Mouse (Mus musculus): ENCODE measurements around the gene Nlrp6. TPM values are rescaled to one million over a fixed set of nuclear protein-coding genes. Genes with fewer than 3 reads are reported as not detected.
"Not testable (repeated sequence)": the region's sequence is repeated elsewhere in the genome, so short reads cannot be mapped to it uniquely, and the experiment has no call there.

Nlrp6 gene
- total and polyA plus RNA-seq, 3 experiments, result 0.04 to 0.07 TPM; not detected in 1

GRCm38 (mm10) chr7:140961416-140961815, 40.7 kb downstream of the Nlrp6 start:
- H3K4me1 ChIP-seq (ENCODE audit: control insufficient read depth, insufficient read depth, low read length), result peaks cover 8% of the 10 kb centered on the region
- H3K36me3 ChIP-seq (ENCODE audit: control insufficient read depth, insufficient read depth, low read length), result peaks cover 3% of the 10 kb centered on the region; the same call in 1 of the 2 replicates
- no peak for TF ChIP-seq POLR2A (IDR thresholded peaks at IDR 0.05; ENCODE audit: insufficient read depth, low read depth, low read length)
- 90% methylated on average over 2 of the region's 2 CpGs for WGBS
- no peak overlapping the region for H3K4me3 ChIP-seq
- H3K27ac ChIP-seq, result no peak overlapping the region
- H3K79me2 ChIP-seq (replicated peaks; ENCODE audit: control insufficient read depth, insufficient read depth, low read length), result no peaks in the 10 kb centered on the region
- no peak for DNase-seq
- H3K9ac ChIP-seq (ENCODE audit: low read depth, low read length), result no peak overlapping the region
- H3K27me3 ChIP-seq (ENCODE audit: control insufficient read depth, insufficient read depth, low read length), result no peaks in the 10 kb centered on the region
- intact Hi-C loops (cut with DNase I), result no loop called here

DNA sequence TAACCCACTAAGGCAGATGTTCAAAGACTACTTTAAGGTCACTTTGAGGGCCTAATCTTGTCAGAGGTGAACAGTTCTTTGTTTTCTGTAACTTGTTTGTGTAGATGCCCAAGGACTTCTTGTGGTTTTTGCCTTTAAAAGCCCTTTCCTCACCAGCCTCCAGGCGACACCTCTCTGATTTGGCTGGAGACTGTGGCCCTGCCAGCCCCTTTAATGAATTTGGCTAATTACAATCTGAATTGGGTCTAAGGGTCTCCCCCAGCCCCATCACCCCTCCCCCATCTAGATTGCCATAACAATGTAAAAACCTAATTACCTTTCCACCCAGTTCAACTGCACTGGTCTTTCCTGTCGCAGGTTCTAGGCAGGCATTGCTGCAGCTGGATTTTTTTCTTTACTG, 42.0 kb downstream of the Nlrp6 start:
- intact Hi-C loops (cut with DNase I), result no loop called here
- 83% methylated on average over 2 of the region's 2 CpGs for WGBS

GRCm38 (mm10) chr7:140966921-140967320, 46.2 kb downstream of the Nlrp6 start, which contains the start of gene Ifitm1:
Gene Ifitm1 (plus strand): TSS chr7:140967221.
- Histone ChIP-seq H3K27me3 (ENCODE audit: control insufficient read depth, insufficient read depth, low read length) (no peaks in the 10 kb centered on the region), H3K27ac (no peak within 1 kb of the TSS), H3K4me1 (ENCODE audit: control insufficient read depth, insufficient read depth, low read length) (peaks cover 6% of the 10 kb centered on the region), H3K4me3 (no peak within 1 kb of the TSS), H3K36me3 (ENCODE audit: control insufficient read depth, insufficient read depth, low read length) (no peaks in the 10 kb centered on the region), H3K9ac (ENCODE audit: low read depth, low read length) (no peak within 1 kb of the TSS), H3K79me2 (replicated peaks; ENCODE audit: control insufficient read depth, insufficient read depth, low read length) (no peaks in the 10 kb centered on the region)
- DNase-seq, result no peak
- no peak for TF ChIP-seq EP300 (IDR thresholded peaks at IDR 0.05; ENCODE audit: insufficient read depth, low read depth, low read length)
- TF ChIP-seq CTCF (IDR thresholded peaks at IDR 0.05), result no peak
- no peak for TF ChIP-seq POLR2A (IDR thresholded peaks at IDR 0.05; ENCODE audit: insufficient read depth, low read depth, low read length)
- intact Hi-C loops (cut with DNase I), result no loop called here
- WGBS, result 88% methylated on average over 4 of the region's 4 CpGs

More for the DNA sequence above, 42.0 kb downstream of the Nlrp6 start:
- Histone ChIP-seq H3K27me3 (ENCODE audit: control insufficient read depth, insufficient read depth, low read length) (no peaks in the 10 kb centered on the region), H3K36me3 (ENCODE audit: control insufficient read depth, insufficient read depth, low read length) (peaks cover 3% of the 10 kb centered on the region; the same call in 1 of the 2 replicates), H3K9ac (ENCODE audit: low read depth, low read length) (no peak overlapping the region), H3K79me2 (replicated peaks; ENCODE audit: control insufficient read depth, insufficient read depth, low read length) (no peaks in the 10 kb centered on the region), H3K4me3 (no peak overlapping the region), H3K27ac (no peak overlapping the region), H3K4me1 (ENCODE audit: control insufficient read depth, insufficient read depth, low read length) (peaks cover 2% of the 10 kb centered on the region)
- DNase-seq, result no peak
- TF ChIP-seq CTCF (IDR thresholded peaks at IDR 0.05) (no peak), EP300 (IDR thresholded peaks at IDR 0.05; ENCODE audit: insufficient read depth, low read depth, low read length) (no peak), POLR2A (IDR thresholded peaks at IDR 0.05; ENCODE audit: insufficient read depth, low read depth, low read length) (no peak)

GRCm38 (mm10) chr7:140967862-140968591, 47.3 kb downstream of the Nlrp6 start:
- no peak for DNase-seq
- Histone ChIP-seq H3K4me1 (ENCODE audit: control insufficient read depth, insufficient read depth, low read length) (peaks cover 7% of the 10 kb centered on the region), H3K9ac (ENCODE audit: low read depth, low read length) (peak overlapping the region; percentile 62), H3K79me2 (replicated peaks; ENCODE audit: control insufficient read depth, insufficient read depth, low read length) (no peaks in the 10 kb centered on the region), H3K27me3 (ENCODE audit: control insufficient read depth, insufficient read depth, low read length) (no peaks in the 10 kb centered on the region), H3K27ac (no peak overlapping the region), H3K36me3 (ENCODE audit: control insufficient read depth, insufficient read depth, low read length) (no peaks in the 10 kb centered on the region), H3K4me3 (no peak overlapping the region)
- intact Hi-C loops (cut with DNase I), result no loop called here
- WGBS, result 34% methylated on average over 14 of the region's 14 CpGs
- TF ChIP-seq EP300 (IDR thresholded peaks at IDR 0.05; ENCODE audit: insufficient read depth, low read depth, low read length) (no peak), CTCF (IDR thresholded peaks at IDR 0.05) (no peak), POLR2A (IDR thresholded peaks at IDR 0.05; ENCODE audit: insufficient read depth, low read depth, low read length) (no peak)

GRCm38 (mm10) chr7:140968710-140969109, 48.0 kb downstream of the Nlrp6 start:
- intact Hi-C loops (cut with DNase I); H3K27me3 ChIP-seq (ENCODE audit: control insufficient read depth, insufficient read depth, low read length): not testable (repeated sequence)
- WGBS, result 42% methylated on average over 3 of the region's 3 CpGs

DNA sequence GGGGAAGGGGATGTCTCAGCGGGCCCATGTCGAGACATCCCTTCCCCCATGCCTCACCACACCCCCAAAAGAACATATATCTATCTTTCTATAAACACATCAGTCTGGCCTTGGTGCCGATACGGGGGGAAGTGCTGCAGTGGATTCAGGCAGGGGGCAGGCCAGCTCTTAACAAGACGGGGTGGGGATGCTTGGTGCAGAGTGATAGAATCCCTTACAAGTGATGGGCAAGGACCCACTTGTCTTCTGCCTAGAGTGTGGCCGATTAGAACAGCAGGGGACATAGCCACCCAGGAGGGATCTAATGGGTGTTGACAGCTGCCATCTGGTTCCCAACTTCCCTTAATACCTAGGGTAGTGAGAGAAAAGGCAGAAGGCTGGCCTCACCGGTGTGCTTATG, 50.2 kb downstream of the Nlrp6 start:
- Histone ChIP-seq H3K27ac (peak overlapping the region; percentile 76), H3K27me3 (ENCODE audit: control insufficient read depth, insufficient read depth, low read length) (no peaks in the 10 kb centered on the region), H3K4me3 (no peak overlapping the region), H3K79me2 (replicated peaks; ENCODE audit: control insufficient read depth, insufficient read depth, low read length) (no peaks in the 10 kb centered on the region), H3K36me3 (ENCODE audit: control insufficient read depth, insufficient read depth, low read length) (no peaks in the 10 kb centered on the region), H3K9ac (ENCODE audit: low read depth, low read length) (no peak overlapping the region), H3K4me1 (ENCODE audit: control insufficient read depth, insufficient read depth, low read length) (peaks cover 7% of the 10 kb centered on the region)
- TF ChIP-seq CTCF (IDR thresholded peaks at IDR 0.05) (no peak), POLR2A (IDR thresholded peaks at IDR 0.05; ENCODE audit: insufficient read depth, low read depth, low read length) (no peak), EP300 (IDR thresholded peaks at IDR 0.05; ENCODE audit: insufficient read depth, low read depth, low read length) (no peak)
- intact Hi-C loops (cut with DNase I), result loop anchor here (2.0 to 5.0 kb wide), 2 partner anchors 30 to 36 kb away; partner anchors contain the start of gene Pgghg
- DNase-seq, result peak in 1 of 2 experiments; percentile 32
- 33% methylated on average over 7 of the region's 7 CpGs for WGBS

More at GRCm38 (mm10) chr7:140968710-140969109, 48.0 kb downstream of the Nlrp6 start:
- not testable (repeated sequence) for H3K4me1 ChIP-seq (ENCODE audit: control insufficient read depth, insufficient read depth, low read length); H3K36me3 ChIP-seq (ENCODE audit: control insufficient read depth, insufficient read depth, low read length); H3K27ac ChIP-seq; H3K9ac ChIP-seq (ENCODE audit: low read depth, low read length); H3K79me2 ChIP-seq (replicated peaks; ENCODE audit: control insufficient read depth, insufficient read depth, low read length); DNase-seq; H3K4me3 ChIP-seq

Measured in heart, adult 2 months (tissue).